Mouse (Mus musculus) liver, embryonic 14.5 days (tissue): ENCODE results near the gene Ajm1.

Experiments
- CTCF ChIP-seq: IDR thresholded peaks from 2 replicates; pipeline ENCODE4 v1.5.1; 2016; ENCODE audit warnings: antibody characterized with exemption, low read depth, control low read depth
- EP300 ChIP-seq: IDR thresholded peaks from 2 replicates; pipeline ENCODE4 v1.6.1; 2016; ENCODE audit warnings: antibody characterized with exemption, low read depth

DNA sequence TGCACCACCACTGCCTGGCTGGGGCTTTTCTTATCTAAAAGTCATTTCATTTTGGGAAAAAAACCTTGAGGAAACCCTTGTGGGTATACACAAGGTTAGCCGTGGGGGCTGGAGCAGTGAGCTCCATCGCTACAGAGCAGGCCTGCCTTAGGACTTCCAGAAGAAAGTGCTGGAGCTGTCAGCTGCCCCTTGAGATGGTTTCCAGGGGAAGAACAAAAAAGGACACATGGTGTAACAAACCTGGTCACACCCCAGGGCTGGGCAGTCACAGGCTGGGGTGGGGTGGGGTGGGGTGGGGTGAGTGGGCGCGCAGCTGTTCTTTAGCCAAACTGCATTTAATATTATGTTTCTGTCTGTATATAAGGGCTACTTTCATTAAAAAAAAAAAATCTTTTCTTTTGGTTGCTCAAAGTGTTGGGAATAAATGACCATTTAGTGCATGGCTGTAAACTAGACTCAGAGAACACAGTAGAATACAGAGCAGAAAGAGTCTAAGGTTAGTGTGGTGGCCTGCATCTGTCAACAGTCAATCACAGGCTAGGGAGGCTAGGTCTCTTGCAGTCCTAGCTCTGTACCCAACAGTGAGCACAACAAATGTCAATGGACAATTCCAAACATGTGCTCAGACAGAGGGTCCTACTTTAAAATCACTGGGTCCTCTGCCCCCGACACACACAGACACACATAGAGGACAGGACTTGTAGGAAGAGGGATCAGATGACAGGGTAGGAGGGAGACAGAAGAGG is 15.4 kb upstream of the Ajm1 start:
- TF ChIP-seq CTCF: no peak
- TF ChIP-seq EP300: no peak
